Mouse (Mus musculus) bone marrow, adult 2 months (tissue): ENCODE data around the gene Klhdc7b. TPM values are rescaled to one million over a fixed set of nuclear protein-coding genes. Genes with fewer than 3 reads are reported as not detected.

ENCODE experiments used
- H3K27ac ChIP-seq: fragments of 200-500 bp; 2 replicates; pipeline ENCODE4 v1.5.1; 2012; ENCODE audit warnings: low read depth, mild to moderate bottlenecking, control low read depth, inconsistent platforms, low read length; ENCODE audit not compliant: control insufficient read depth, poor library complexity, insufficient read depth
- H3K4me1 ChIP-seq: fragments of 200-500 bp; 2 replicates; pipeline ENCODE4 v1.6.1; 2011; ENCODE audit warnings: low read length; ENCODE audit not compliant: control insufficient read depth, insufficient read depth
- H3K4me3 ChIP-seq: fragments of 200-500 bp; replicated peaks from 2 replicates; pipeline ENCODE3; 2011; ENCODE audit warnings: mild to moderate bottlenecking, low read depth, low read length, control low read depth; ENCODE audit not compliant: control insufficient read depth
- CTCF ChIP-seq: fragments of 200-500 bp; IDR thresholded peaks from 2 replicates; pipeline ENCODE4 v1.5.1; 2011; ENCODE audit warnings: low read length, control low read depth; ENCODE audit not compliant: control insufficient read depth, insufficient read depth
- POLR2A ChIP-seq: fragments of 200-500 bp; IDR thresholded peaks from 2 replicates; pipeline ENCODE4 v1.6.1; 2011; ENCODE audit warnings: low read depth, mild to moderate bottlenecking, control low read depth, low read length, borderline replicate concordance; ENCODE audit not compliant: control insufficient read depth
- WGBS: fragments of 180-500 bp; shearing (Covaris S2); methylation state at CpG from one replicate; pipeline ENCODE4 v1.1.7; 2018; 5-methylcytosine and 5-hydroxymethylcytosine counted together
- polyA plus RNA-seq: library from polyadenylated mRNA; stranded (reverse); fragments of >200 nt; gene quantifications from 2 replicates; pipeline ENCODE4 v1.2.4, GENCODE M21; 2011; ENCODE audit warnings: low replicate concordance; ENCODE audit not compliant: missing spikeins, insufficient read depth, insufficient read length

Klhdc7b gene
- polyA plus RNA-seq, 1 experiment = not detected

- TF ChIP-seq CTCF (no peak), POLR2A (no peak)
- Histone ChIP-seq H3K4me3 (no peak overlapping the region), H3K27ac (no peak overlapping the region), H3K4me1 (no peaks in the 10 kb centered on the region)
- WGBS = 79% methylated on average over 13 of the region's 13 CpGs
Measured at GRCm38 (mm10) chr15:89372068-89372467, 12.6 kb upstream of the Klhdc7b start.

DNA sequence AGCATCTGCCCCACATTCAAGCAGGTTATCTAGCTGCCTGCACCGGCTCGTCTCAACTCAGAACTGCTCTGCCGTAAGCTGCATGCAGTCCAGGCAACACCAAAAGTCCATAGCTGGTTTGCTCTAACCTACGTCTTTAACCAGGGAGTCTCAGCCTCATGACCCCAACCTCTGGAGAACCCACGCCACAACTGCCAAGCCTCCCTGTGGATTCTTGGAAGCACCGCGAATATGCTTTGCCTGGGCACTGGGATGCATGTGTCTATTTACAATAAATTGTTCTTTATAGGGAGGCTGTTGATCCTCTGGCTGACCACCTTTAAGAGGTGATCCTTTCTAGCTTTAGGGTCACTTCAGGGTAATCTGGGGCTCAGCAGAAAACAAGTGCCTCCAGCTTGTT lies 12.2 kb upstream of the Klhdc7b start:
- WGBS = 90% methylated on average over 7 of the region's 7 CpGs

DNA sequence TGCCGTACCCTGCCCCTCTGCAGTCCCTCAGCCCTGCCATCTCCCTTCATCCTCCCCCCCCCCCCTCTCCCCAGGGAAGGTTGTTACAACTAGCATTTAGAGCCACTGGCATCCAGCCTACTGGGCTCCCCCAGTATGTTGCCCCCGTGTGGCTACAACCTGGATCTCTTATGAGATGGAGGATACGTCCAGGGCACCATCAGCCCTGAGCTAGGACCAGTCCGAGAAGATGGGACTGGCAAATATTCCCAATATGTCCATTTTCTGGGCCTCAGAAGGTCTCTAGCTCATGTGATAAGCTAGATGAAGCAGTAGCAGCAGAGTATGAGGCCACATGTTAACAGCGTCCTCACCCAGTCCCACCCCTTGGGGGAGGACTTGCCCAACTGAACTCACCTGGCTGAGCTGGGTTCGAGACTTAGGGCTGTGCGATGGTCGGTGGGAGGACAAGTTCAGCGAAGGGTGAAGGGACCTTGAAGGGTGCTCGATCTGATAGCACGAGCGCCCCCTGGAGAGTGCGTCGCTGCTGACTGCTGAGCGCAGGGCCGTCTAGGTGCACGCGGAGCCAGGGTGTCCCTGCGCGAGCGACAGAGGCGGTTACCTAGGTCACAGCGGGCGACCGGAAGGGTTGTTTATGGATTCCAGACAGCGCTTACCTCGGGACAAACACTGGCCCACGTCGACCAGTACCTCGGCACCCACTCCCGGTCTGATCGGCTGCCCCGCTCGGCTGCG lies 11.5 kb upstream of the Klhdc7b start:
- TF ChIP-seq POLR2A (no peak), CTCF (peak; percentile 80)
- H3K4me3 ChIP-seq = peak overlapping the region; percentile 94
- 1% methylated on average over 35 of the region's 35 CpGs for WGBS
- H3K4me1 ChIP-seq = no peaks in the 10 kb centered on the region
- peak overlapping the region; percentile 85 for H3K27ac ChIP-seq

More for the DNA sequence above, 12.2 kb upstream of the Klhdc7b start:
- Histone ChIP-seq H3K4me3 (no peak overlapping the region), H3K27ac (no peak overlapping the region), H3K4me1 (no peaks in the 10 kb centered on the region)
- TF ChIP-seq POLR2A (no peak), CTCF (no peak)

DNA sequence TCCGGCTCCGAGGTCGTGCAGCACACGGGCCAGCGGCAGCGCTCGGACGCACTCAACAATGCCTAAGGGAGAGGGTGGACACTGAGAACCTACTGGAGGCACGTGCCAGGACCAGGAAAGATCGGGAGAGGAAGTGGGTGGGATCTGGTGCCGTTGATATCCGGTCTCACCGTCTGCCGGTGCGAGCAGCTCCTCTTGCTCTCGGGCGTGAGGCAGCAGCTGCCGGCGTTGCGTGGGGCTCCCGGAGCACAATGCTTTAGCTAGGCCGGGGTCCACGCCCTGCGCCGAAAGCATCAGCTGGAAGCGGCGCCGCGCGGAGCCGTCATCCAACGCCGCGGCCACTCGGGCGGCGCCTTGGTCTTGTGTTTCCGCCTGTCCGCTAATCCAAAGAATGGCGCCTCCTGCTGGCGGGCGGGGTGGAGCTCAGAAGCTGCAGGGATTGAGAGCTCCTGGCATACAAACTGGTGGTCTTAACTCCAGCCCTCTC lies 10.9 kb upstream of the Klhdc7b start, which contains the start of gene Sco2:
TSS of gene Sco2 (minus strand) at position 85 of the 487 bp plus-strand sequence.
- H3K27ac ChIP-seq = peak within 1 kb of the TSS; percentile 85
- under 1% methylated on average over 42 of the region's 42 CpGs for WGBS
- H3K4me1 ChIP-seq = no peaks in the 10 kb centered on the region
- H3K4me3 ChIP-seq = peak within 1 kb of the TSS; percentile 94
- TF ChIP-seq POLR2A (peak; percentile 24; the same call in 1 of the 2 replicates), CTCF (peak; percentile 81)

- peak overlapping the region; percentile 94 for H3K4me3 ChIP-seq
- H3K27ac ChIP-seq = no peak overlapping the region
- TF ChIP-seq CTCF (no peak), POLR2A (no peak)
- no peaks in the 10 kb centered on the region for H3K4me1 ChIP-seq
- WGBS = 58% methylated on average over 9 of the region's 9 CpGs
Measured at GRCm38 (mm10) chr15:89374340-89374739, 10.4 kb upstream of the Klhdc7b start.

- no peak for TF ChIP-seq POLR2A
- no peak for TF ChIP-seq CTCF
- H3K4me3 ChIP-seq = no peak overlapping the region
- H3K4me1 ChIP-seq = no peaks in the 10 kb centered on the region
- WGBS = 87% methylated on average over 17 of the region's 17 CpGs
- no peak overlapping the region for H3K27ac ChIP-seq
Measured at GRCm38 (mm10) chr15:89374801-89375534, 9.7 kb upstream of the Klhdc7b start.

GRCm38 (mm10) chr15:89376040-89376439 lies 8.7 kb upstream of the Klhdc7b start:
- 79% methylated on average over 7 of the region's 7 CpGs for WGBS
- TF ChIP-seq POLR2A (no peak), CTCF (no peak)
- H3K27ac ChIP-seq = no peak overlapping the region
- H3K4me3 ChIP-seq = no peak overlapping the region
- H3K4me1 ChIP-seq = no peaks in the 10 kb centered on the region

DNA sequence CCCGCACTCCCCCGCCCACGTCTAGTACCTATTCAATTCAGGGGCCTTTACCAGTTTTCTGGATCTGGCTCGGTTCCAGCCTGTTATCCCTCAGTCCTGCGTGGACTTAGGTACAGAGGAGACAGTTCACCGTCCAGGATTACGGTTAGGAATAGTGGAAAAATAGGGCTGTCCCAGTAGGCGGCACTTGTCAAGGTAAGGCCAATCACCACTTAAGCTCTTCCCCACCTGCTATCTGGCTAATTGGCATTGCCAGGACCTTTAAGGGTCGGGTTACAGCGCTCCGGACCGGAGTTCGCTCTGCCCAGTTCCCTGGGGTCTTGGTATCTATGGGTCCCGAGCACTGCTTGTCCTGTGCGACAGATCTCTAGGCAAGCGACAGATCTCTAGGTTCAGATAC lies 7.8 kb upstream of the Klhdc7b start, which contains the start of gene Tymp:
TSS of gene Tymp (minus strand) at position 83 of the 400 bp plus-strand sequence.
- 86% methylated on average over 16 of the region's 16 CpGs for WGBS
- no peak within 1 kb of the TSS for H3K27ac ChIP-seq
- H3K4me1 ChIP-seq = no peaks in the 10 kb centered on the region
- H3K4me3 ChIP-seq = no peak within 1 kb of the TSS
- no peak for TF ChIP-seq POLR2A
- TF ChIP-seq CTCF = no peak
